Mouse (Mus musculus) embryonic facial prominence, embryonic 12.5 days (tissue): ENCODE measurements around the gene Slc43a1. TPM values are rescaled to one million over a fixed set of nuclear protein-coding genes. Genes with fewer than 3 reads are reported as not detected.
"Not testable (repeated sequence)": the region's sequence is repeated elsewhere in the genome, so short reads cannot be mapped to it uniquely, and the experiment has no call there.

Experiments
- ATAC-seq: fragments of 200-750 bp; cut with Nextera tagmentation; 2 replicates; pipeline ENCODE4 v1.8.0; 2017; ENCODE audit not compliant: insufficient number of reproducible peaks, insufficient read depth, low FRiP score, low TSS enrichment
- H3K27ac ChIP-seq: fragments of 300-500 bp; sonication (generic); 2 replicates; pipeline ENCODE4 v1.5.1; 2016; ENCODE audit warnings: mild to moderate bottlenecking
- H3K27me3 ChIP-seq: fragments of 300-500 bp; sonication (generic); 2 replicates; pipeline ENCODE4 v1.6.1; 2016; ENCODE audit warnings: mild to moderate bottlenecking, moderate library complexity
- H3K36me3 ChIP-seq: fragments of 300-500 bp; sonication (generic); 2 replicates; pipeline ENCODE4 v1.6.1; 2016; ENCODE audit warnings: mild to moderate bottlenecking
- H3K4me1 ChIP-seq: fragments of 300-500 bp; sonication (generic); 2 replicates; pipeline ENCODE4 v1.6.1; 2016
- H3K4me2 ChIP-seq: fragments of 300-500 bp; sonication (generic); replicated peaks from 2 replicates; pipeline ENCODE4 v1.6.1; 2016; ENCODE audit warnings: mild to moderate bottlenecking, moderate library complexity
- H3K4me3 ChIP-seq: fragments of 300-500 bp; sonication (generic); 2 replicates; pipeline ENCODE4 v1.5.1; 2016; ENCODE audit warnings: mild to moderate bottlenecking
- H3K9ac ChIP-seq: fragments of 300-500 bp; sonication (generic); 2 replicates; pipeline ENCODE4 v1.6.1; 2016; ENCODE audit warnings: mild to moderate bottlenecking, moderate library complexity
- H3K9me3 ChIP-seq: fragments of 300-500 bp; sonication (generic); 2 replicates; pipeline ENCODE4 v1.6.1; 2016; ENCODE audit warnings: mild to moderate bottlenecking, moderate library complexity
- WGBS: fragments of 180-500 bp; shearing (Covaris S2); methylation state at CpG from one replicate; pipeline ENCODE4 v1.1.7; 2016; 5-methylcytosine and 5-hydroxymethylcytosine counted together
- polyA plus RNA-seq: library from polyadenylated mRNA; unstranded; fragments of >200 nt; fragmentation: Nextera tagmentation; extraction: Ambion mirVana; gene quantifications from 2 replicates; pipeline ENCODE4 v1.2.1, GENCODE M21; 2016

The Slc43a1 gene
- 19.0 and 19.6 TPM in 2 replicates for polyA plus RNA-seq

DNA sequence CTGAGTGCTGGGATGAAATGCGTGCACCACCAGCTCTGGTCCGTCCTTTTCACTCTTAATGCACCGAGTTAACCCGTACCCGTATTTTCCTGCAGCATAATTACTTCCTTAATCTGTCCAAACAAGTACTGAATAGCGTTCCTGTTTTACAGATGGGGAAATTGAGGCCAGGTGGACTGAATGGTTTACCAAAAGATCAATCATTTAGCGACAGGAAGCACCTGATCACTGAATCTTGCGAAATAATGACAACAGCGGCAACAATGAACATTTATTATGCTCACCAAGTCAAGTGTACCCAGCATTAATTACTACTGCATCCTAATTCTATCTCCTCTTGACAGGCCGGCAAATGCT is at the start of gene Slc43a1:
Slc43a1 (plus strand) TSS at position 258 of the 357 bp plus-strand sequence.
- Histone ChIP-seq H3K4me3 (peak within 1 kb of the TSS; percentile 73), H3K4me1 (peaks cover 14% of the 10 kb centered on the region), H3K9ac (peak within 1 kb of the TSS; percentile 79), H3K27ac (peak within 1 kb of the TSS; percentile 90), H3K9me3 (no peaks in the 10 kb centered on the region), H3K36me3 (no peaks in the 10 kb centered on the region), H3K27me3 (peaks cover 4% of the 10 kb centered on the region; the same call in 1 of the 2 replicates), H3K4me2 (peak within 1 kb of the TSS; percentile 86)
- ATAC-seq, result no peak
- 12% methylated on average over 10 of the region's 10 CpGs for WGBS

DNA sequence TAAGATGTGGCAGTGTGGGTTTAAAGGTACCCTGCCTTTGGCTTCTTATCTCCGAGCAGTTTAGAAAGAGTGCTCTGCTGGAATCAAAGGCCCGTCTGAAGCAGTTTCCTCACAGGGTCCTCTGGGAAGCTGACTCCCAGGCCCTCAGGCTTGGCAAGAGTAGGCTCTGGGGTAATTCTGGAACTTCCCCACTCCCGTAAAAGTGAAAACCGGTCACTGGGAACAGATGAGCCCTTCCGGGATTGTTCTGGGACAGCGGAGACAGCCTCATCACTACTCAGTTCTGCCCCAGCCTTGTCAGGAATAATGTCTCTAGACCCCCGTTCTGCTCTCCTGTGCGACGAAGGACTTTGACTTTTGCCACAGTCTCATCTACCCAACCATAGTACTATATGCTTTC is 48.2 kb upstream of the Slc43a1 start:
- no peak for ATAC-seq
- no peaks in the 10 kb centered on the region for H3K36me3 ChIP-seq
- 49% methylated on average over 9 of the region's 9 CpGs for WGBS

DNA sequence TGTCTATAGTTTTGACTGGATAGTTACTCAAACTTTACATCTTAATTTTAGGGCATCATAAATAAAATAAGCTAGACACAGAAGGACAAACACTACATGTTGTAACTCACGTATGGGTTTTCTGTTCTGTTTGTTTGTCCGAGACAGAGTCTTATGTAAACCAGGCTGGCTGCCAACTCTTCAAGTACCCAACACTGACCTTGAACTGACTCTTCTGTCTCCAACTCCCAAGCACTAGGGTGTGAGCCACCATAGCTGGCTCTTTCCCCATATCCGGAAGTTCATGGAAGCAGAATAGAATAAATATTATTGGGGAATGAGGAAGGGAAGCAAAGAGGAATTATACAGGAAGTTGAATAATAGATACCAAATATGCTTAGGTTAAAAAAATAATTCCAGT is 46.1 kb upstream of the Slc43a1 start:
- WGBS, result 87% methylated on average over 3 of the region's 3 CpGs
- no peak overlapping the region for H3K27ac ChIP-seq
- H3K9me3 ChIP-seq, result 0 out of 2 replicates have a peak, but pooled peaks cover 7% of the 10 kb centered on the region
- H3K27me3 ChIP-seq, result 0 out of 2 replicates have a peak, but pooled peaks cover 5% of the 10 kb centered on the region
- H3K4me3 ChIP-seq, result no peak overlapping the region
- no peak for ATAC-seq
- no peak overlapping the region for H3K4me2 ChIP-seq
- H3K4me1 ChIP-seq, result no peaks in the 10 kb centered on the region
- no peak overlapping the region for H3K9ac ChIP-seq
- H3K36me3 ChIP-seq, result no peaks in the 10 kb centered on the region

More for the DNA sequence above, 48.2 kb upstream of the Slc43a1 start:
- Histone ChIP-seq H3K9me3 (0 out of 2 replicates have a peak, but pooled peaks cover 7% of the 10 kb centered on the region), H3K4me3 (no peak overlapping the region), H3K9ac (no peak overlapping the region), H3K27ac (no peak overlapping the region), H3K4me1 (no peaks in the 10 kb centered on the region), H3K27me3 (0 out of 2 replicates have a peak, but pooled peaks cover 5% of the 10 kb centered on the region), H3K4me2 (no peak overlapping the region)

DNA sequence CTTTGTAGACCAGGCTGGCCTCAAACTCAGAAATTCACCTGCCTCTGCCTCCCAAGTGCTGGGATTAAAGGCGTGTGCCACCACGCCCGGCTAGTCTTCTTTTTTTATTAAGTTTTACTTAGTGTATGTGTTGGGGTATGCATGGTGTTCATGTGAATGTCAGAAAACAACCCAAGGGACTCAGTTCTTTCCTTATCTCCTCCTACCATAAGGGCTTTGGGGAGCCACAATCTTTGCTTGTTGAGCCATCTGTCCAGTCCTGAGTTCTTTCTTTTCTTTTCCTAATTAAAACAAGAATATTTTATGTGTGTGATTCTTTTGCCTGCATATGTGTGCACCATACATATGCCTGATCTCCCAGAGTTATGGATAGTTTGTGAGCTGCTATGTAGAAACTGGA is 45.5 kb upstream of the Slc43a1 start:
- H3K27ac ChIP-seq, result no peak overlapping the region
- no peak overlapping the region for H3K9ac ChIP-seq
- H3K4me2 ChIP-seq, result no peak overlapping the region
- 85% methylated on average over 3 of the region's 3 CpGs for WGBS
- 0 out of 2 replicates have a peak, but pooled peaks cover 5% of the 10 kb centered on the region for H3K27me3 ChIP-seq
- H3K9me3 ChIP-seq, result 0 out of 2 replicates have a peak, but pooled peaks cover 7% of the 10 kb centered on the region
- H3K4me3 ChIP-seq, result no peak overlapping the region
- peaks cover 4% of the 10 kb centered on the region; the same call in 1 of the 2 replicates for H3K4me1 ChIP-seq
- no peaks in the 10 kb centered on the region for H3K36me3 ChIP-seq
- ATAC-seq, result no peak

DNA sequence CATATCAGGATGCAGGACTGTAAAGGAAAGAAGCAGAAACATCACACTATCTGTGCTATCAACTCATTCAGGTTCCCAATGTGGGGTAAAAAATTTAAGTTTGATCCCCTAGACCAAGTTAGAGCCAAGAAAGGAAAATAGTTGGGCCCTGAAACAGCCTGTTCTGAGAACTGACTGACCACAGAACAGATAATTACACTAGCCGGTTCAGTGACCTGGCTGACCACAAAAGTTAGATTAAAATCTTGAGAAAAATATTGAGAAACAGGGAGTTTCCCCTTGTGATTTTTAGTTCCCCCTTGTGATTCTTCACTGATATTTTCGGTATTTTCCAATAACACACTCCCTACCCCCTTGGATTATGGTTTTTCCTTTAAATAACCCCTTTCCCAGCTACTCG is 44.8 kb upstream of the Slc43a1 start:
- H3K9ac ChIP-seq, result no peak overlapping the region
- 0 out of 2 replicates have a peak, but pooled peaks cover 7% of the 10 kb centered on the region for H3K9me3 ChIP-seq
- no peak overlapping the region for H3K4me2 ChIP-seq
- H3K4me3 ChIP-seq, result no peak overlapping the region
- no peaks in the 10 kb centered on the region for H3K36me3 ChIP-seq
- no peak overlapping the region for H3K27ac ChIP-seq
- H3K27me3 ChIP-seq, result 0 out of 2 replicates have a peak, but pooled peaks cover 5% of the 10 kb centered on the region
- no peak for ATAC-seq
- WGBS, result 82% methylated on average over 3 of the region's 3 CpGs
- peaks cover 4% of the 10 kb centered on the region; the same call in 1 of the 2 replicates for H3K4me1 ChIP-seq

DNA sequence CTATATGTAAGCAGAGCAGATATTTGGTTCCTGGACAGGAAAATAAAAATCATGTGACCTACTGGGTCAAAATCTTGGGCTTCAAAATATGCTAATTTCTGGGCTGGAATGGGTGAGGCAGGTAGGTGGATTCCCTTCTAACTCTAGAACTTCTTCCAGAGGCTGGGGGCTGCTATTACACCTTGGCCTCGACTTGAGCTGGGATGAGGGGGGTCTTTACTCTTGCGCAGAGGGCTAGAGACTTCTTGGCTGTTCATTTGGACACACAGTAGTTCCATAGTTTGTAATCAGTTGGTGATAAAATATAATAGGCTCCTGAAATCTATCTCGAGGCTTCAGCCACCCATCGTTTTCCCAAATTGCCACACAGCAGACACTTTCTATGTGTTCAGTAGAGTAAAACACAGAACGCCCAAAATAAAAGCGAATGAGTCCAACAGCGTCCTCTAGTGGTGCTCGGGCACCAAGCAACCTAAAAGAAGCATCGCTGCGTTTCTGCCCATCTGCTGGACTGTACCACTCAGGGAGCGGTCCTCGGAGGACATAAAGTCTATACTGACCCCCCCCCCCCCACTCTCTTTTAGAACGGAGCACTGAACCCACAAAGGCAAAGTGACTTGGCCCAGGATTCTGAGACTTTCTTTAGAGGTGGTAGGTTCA is 40.7 kb upstream of the Slc43a1 start:
- no peaks in the 10 kb centered on the region for H3K36me3 ChIP-seq
- 10% methylated on average over 13 of the region's 13 CpGs for WGBS
- no peaks in the 10 kb centered on the region for H3K27me3 ChIP-seq
- ATAC-seq, result peak; percentile 57; the same call in 1 of the 2 replicates
- H3K4me3 ChIP-seq, result peak overlapping the region; percentile 56
- H3K4me2 ChIP-seq, result peak overlapping the region; percentile 92
- H3K9me3 ChIP-seq, result 0 out of 2 replicates have a peak, but pooled peaks cover 7% of the 10 kb centered on the region
- H3K4me1 ChIP-seq, result peaks cover 4% of the 10 kb centered on the region; the same call in 1 of the 2 replicates
- peak overlapping the region; percentile 41; the same call in 1 of the 2 replicates for H3K9ac ChIP-seq
- H3K27ac ChIP-seq, result peak overlapping the region; percentile 14; the same call in 1 of the 2 replicates

DNA sequence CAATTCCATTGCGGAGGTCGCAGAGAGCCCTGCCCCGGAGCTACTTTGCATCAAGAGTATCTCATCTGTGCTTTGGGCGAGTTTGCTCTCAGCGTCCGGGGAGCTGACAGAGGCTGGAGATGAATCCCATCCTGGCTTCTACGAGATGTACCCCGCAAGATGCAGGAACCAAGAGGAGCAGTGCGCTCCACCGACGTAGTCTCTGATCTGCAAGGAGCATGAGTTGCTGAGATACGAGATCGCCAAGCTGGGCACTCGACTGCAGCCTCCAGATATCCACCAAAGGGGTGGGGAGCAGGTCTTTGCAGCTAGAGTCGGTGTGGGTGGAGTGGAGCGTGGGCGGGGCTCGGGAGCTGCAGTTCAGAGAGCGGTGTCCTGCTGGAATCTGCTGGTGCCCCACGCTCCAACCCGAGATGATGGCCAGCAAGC is 40.1 kb upstream of the Slc43a1 start, which contains the start of gene Ube2l6:
Ube2l6 (plus strand) TSS at position 336 of the 429 bp plus-strand sequence.
- Histone ChIP-seq H3K27ac (peak within 1 kb of the TSS; percentile 14; the same call in 1 of the 2 replicates), H3K36me3 (no peaks in the 10 kb centered on the region), H3K9me3 (0 out of 2 replicates have a peak, but pooled peaks cover 7% of the 10 kb centered on the region), H3K27me3 (no peaks in the 10 kb centered on the region), H3K9ac (peak within 1 kb of the TSS; percentile 41), H3K4me3 (peak within 1 kb of the TSS; percentile 56), H3K4me1 (peaks cover 4% of the 10 kb centered on the region; the same call in 1 of the 2 replicates), H3K4me2 (peak within 1 kb of the TSS; percentile 92)
- WGBS, result 0% methylated on average over 21 of the region's 21 CpGs
- ATAC-seq, result peak; percentile 71

DNA sequence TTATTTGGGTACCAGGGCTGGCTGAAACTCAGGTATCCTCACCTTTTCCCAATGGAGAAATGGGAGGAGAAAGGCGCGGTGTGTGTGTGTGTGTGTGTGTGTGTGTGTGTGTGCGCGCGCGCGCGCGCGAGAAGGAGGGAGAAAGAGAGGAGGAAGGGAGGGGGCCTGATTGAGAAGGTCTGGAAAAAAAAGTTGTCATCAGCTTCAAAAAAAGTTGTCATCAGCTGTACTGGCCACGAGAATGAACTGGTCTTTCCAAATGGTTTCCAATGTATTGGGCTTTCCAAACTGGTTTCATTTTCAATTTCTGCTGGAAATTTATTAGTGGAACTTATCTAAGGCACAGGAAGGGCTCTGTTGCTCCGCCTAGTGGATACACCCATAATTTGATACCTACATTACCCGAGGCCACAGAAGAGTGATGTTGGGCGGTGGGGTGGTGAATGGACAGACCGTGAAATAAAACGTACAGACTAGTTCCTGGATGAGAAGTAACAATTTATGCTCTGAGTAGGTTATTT is 39.5 kb upstream of the Slc43a1 start:
- Histone ChIP-seq H3K9ac (peak overlapping the region; percentile 41; the same call in 1 of the 2 replicates), H3K27me3 (no peaks in the 10 kb centered on the region), H3K36me3 (no peaks in the 10 kb centered on the region), H3K4me1 (peaks cover 4% of the 10 kb centered on the region; the same call in 1 of the 2 replicates), H3K9me3 (0 out of 2 replicates have a peak, but pooled peaks cover 7% of the 10 kb centered on the region), H3K4me2 (peak overlapping the region; percentile 92), H3K27ac (peak overlapping the region; percentile 14; the same call in 1 of the 2 replicates), H3K4me3 (peak overlapping the region; percentile 56)
- under 1% methylated on average over 16 of the region's 16 CpGs for WGBS
- ATAC-seq, result no peak

DNA sequence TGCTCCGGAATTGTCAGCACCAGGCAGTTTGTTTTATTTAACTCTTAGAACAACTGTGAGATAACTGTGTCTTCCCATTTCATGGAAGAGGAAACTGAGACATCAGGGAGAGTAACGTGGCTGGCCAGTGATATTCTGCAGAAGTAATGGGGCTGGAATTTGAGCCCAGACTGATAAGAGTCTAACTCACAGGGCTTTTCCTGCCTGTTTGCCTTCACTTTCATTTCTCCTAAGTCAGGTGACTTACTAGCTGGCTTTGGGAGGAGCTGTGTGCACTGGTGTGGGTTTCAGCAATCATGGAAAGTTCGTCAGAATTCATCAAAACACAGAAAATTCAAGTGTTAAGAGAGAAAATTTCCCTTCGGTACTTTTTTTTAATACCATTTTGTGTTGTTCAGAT is 38.3 kb upstream of the Slc43a1 start:
- Histone ChIP-seq H3K9me3 (no peaks in the 10 kb centered on the region), H3K4me1 (peaks cover 4% of the 10 kb centered on the region; the same call in 1 of the 2 replicates), H3K4me2 (no peak overlapping the region), H3K27ac (no peak overlapping the region), H3K4me3 (no peak overlapping the region), H3K9ac (no peak overlapping the region), H3K36me3 (no peaks in the 10 kb centered on the region), H3K27me3 (no peaks in the 10 kb centered on the region)
- no peak for ATAC-seq
- WGBS, result 71% methylated on average over 4 of the region's 4 CpGs

DNA sequence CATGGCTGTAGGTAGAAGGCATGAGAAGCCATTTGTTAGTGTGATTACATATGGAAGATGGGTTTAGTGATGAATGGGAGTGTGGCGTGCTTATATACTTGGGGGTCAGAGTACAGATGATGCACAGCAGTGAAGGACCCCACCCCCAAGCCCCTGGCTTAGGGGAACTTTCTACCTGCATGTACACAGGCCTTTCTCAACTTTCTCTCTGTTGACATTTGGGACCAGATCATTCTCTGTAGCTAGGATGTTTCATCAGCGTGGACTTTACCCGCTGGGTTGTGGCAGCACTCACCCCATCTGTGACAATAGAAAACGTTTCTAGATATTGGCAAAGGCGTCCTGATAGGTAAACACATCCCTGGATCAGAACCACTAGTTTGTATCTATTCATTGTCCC is 37.4 kb upstream of the Slc43a1 start:
- not testable (repeated sequence) for H3K9ac ChIP-seq, H3K27me3 ChIP-seq, H3K4me2 ChIP-seq, ATAC-seq, H3K4me1 ChIP-seq, H3K27ac ChIP-seq, H3K36me3 ChIP-seq, H3K4me3 ChIP-seq, H3K9me3 ChIP-seq
- 82% methylated on average over 5 of the region's 5 CpGs for WGBS

DNA sequence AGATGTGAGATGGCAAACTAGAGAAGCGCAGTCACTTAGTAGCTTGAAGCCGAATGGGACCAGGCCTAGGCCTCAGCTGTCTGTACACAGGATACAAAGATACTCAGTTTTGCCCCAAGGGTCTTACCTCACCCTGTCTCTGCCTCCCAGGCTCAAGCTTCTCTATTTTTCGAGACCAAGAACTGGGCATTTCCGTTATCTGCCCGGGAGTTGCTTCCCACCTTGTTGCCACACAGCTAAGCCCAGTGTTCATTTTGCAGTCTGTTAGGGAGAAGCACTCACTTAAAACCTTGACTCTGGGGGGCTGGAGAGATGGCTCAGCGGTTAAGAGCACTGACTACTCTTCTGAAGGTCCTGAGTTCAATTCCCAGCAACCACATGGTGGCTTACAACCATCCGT is 34.7 kb upstream of the Slc43a1 start:
- Histone ChIP-seq H3K27ac (no peak overlapping the region), H3K4me1 (no peaks in the 10 kb centered on the region), H3K4me2 (no peak overlapping the region), H3K9ac (no peak overlapping the region), H3K4me3 (no peak overlapping the region), H3K36me3 (no peaks in the 10 kb centered on the region), H3K9me3 (no peaks in the 10 kb centered on the region), H3K27me3 (no peaks in the 10 kb centered on the region)
- ATAC-seq, result no peak
- 90% methylated on average over 7 of the region's 7 CpGs for WGBS
